Mouse (Mus musculus): Measurements from ENCODE around the gene Exosc5.

Gene Exosc5

DNA sequence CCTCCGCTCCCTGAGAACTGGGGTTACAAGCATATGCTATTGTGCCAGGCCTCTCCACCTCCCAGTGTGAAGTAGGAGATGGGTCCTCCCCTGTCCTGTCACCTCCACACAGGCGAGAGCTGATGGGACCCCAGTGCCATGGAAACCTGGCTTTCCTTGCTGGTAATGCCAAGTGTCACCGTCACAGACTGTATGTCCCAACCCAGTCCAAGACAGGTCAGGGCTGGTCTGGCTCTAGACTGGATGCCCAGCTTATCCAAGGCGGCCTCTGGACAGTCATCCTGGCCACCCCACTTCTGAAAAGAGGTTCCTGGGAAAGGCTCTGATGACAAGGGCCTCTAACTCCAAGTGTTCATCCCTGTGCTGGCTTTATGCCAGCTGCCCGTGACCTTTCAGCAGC is 21.9 kb upstream of the Exosc5 start:
- no peak for DNase-seq

DNA sequence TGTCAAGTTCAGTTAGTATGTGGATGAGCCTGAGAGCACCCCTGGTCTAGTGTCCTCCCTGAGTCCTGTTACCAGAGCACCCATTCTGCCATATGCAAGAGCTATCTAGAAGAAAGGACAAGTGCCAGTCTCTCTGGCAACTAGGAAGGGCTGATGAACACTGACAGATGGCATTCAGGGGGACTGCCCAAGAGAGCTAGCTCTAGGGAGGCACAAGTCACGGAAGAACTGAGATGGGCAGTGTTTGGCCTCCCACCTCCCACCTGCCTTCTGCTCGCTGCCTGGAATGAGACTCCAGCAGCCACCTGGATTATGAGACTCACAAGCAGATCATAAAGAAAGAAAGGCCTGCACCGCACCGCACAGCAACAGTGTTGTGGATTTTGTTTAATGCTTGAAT is 19.2 kb upstream of the Exosc5 start:
- DNase-seq: no peak

DNA sequence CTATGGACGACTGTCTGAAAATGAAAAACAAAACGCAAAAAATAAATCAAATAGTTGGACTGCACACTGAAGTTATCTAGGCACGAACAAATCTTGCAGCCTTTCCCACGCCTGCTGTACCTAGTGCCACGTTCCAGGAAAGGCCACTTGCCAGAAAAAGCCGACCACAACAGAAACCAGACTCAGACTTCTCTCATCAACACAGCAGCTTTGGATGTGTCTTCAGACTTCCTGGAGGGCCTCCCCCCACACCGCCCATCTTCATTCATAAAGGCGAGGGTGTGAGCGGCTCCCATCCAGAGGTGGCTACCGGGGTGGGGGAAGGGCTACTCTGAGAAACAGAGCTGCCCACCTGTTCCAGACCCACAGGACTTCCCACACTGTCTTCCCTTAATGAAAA is 14.8 kb upstream of the Exosc5 start:
- DNase-seq: no peak

DNA sequence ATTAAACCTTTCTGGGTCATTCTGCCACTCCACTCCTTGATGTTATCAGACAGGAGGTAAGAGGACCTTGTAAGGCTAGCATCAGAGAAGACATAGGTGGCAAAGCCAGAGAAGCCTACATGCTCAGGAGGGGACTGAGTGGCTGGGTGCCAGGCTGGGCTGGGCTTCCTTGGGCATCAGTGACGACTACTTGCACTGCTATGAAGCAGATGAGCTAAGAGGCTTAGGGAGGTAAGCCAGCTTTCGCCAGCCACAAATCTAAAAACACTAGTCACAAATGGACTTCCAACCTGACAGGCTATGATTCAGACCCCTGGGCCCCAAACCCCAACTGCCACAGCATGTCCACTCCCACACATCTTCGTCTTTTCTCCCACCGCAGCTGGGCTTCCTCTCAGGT is 14.3 kb upstream of the Exosc5 start:
- DNase-seq: no peak

DNA sequence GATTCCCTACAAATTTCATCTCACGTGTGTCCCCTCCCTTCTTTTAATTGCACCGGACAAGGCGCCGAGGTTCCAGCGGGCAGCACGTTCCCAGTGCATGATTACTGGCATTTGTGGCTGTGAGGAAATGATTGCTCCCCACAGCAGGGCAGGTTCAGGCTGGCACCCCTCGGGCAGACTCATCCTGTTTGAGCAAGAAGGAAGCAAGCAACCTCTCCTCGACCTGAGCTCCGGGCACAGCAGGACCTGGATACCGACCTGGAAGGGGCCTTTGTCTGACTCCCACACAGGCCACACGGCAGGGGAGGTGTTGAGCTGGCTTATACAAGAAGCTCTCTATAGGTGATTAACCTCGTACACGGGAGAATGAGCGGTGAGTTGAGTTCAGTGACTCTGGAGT is 13.9 kb upstream of the Exosc5 start:
- DNase-seq: no peak

DNA sequence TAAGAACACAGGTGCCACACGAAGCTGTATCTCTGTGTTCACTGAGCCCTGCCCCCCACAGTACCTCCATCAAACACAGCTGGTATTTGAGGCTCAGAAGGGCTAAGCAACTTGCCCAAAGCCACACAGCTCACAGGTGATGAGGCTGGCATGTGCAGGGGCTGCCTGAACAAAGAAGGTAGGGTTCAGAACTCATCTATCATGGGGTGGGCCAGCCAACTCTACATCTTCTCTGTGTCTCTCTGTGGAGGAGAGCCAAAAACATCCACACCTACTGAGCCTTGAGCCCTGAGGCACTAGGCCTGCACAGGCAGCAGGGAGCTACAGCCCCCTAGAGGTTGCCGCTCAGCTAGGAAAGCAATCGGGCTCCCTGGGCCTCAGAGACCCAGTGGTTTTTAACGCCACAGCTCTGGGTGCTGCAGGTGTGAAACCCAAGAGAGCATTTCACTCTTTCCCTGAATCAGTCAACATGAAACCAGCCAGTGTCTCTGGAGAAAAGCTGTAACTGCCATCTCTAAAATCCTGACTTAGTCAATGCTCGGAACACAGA is 11.3 kb upstream of the Exosc5 start:
- DNase-seq: no peak

DNA sequence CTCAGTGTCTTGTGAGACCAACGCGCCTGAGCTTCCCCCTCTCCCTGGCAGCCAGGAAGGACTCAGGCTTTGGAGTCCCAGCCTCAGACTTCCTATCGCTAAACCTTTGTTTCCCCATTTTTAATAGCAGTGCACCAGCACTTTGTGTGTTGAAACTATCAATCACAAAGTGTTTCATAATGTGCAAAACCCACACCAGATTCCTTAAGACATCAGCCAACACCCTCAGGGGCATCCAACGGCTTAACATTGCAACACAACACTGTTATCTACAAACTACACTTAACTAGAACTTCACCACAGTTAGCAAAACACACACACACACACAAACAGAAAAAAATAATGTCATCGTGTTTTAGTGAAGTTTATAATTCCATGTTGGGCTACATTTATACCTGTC is 9.1 kb upstream of the Exosc5 start:
- no peak for DNase-seq

DNA sequence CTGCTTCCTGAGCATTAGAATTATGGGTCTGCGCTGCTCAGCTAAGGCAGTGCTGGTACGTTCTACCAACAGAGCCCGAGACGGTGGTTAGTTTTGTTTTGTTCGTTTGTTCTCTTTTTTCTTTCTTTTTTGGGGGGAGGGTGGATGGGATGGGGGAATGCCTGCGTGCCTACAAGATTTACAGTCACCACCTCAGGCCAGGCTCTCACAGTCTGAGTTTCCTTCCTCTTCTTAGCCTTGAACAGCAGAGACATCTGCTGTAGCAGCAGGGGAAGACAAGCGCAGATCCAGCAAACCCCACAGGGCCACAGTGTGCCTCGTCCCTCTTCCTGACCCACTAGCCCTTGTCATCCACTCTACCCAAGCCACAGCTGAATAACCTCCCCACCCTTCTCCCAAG is 7.7 kb upstream of the Exosc5 start:
- no peak for DNase-seq

DNA sequence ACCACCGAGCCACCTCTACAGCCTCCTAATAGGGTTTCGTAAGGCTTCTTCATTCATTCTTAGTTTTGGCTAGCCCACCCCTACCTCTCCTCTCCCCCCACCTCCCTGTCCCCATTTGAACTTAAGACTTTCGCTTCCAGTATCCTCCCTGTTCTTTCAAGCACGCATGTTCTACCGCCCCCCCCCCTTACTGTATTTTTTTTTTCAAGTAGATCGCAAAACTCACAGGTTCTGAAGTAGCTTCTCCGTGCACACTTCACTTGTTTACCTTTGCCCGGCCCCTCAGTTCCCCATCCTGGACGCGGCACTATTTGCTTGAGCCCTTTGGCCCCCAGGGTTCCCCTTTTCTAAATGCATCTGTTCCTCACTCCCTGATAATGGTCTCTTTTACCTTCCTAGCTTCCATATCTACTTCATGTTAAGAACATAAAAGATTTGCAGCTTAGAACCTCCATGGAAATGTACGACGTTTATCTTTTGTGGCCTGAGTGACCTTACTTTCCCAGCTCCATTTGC is 6.7 kb upstream of the Exosc5 start:
- no peak for DNase-seq

DNA sequence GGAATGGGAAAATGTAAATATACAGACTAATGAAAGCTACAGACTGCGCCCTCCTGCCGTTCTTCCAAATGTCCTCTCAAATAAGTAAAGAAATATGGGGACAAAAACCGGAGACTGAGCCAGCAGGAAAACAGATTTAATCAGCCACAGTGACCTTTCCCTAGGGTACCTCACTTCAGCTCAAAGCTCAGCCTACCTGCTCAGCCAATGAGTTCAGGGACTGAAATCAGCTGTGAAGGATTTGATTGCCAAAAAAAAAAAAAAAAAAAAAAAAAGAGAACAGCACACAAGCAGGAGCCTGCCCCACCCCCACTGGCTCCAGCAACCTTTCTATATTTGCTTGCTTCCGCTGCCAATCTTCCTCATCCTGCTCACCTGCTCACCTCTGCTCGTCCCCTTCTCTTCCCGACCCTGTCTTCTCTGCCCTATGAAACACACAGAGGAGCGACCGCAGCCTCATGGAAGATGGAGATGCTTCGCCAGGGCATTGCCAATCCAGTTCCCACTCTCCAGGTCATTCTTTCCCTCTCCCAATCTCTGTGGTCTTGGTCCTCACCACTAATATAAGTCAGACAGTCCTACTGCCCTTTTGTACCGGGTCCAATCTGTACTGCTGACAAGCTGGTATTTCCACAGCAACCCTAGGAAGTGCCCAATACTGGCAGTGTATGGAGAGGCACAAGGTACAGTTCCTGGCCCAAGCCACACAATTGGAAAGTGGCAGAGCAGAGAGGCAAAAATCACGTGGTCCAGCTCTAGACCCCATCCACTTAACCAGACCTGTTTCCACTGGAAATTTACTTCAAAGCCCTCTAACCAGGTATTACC is 3.1 kb upstream of the Exosc5 start:
- no peak for DNase-seq

DNA sequence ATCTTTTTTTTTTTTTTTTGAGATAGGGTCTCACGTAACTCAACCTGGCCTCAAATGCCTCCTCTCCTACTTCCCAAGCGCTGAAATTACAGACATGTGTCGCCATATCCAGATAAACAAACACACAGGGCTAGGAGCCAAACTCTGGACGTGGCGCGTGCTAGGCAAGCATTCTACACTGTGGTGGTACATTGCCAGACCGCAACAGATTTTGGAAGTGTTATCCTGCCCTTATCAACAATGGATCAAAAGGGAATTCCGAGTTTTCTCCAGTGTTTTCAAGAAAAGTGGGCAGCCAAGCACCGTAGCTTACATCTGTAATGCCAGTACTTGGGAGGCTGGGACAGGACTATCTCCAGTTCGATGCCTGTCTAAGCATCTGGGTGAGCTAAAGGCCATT is 1.2 kb upstream of the Exosc5 start:
- DNase-seq: no peak

DNA sequence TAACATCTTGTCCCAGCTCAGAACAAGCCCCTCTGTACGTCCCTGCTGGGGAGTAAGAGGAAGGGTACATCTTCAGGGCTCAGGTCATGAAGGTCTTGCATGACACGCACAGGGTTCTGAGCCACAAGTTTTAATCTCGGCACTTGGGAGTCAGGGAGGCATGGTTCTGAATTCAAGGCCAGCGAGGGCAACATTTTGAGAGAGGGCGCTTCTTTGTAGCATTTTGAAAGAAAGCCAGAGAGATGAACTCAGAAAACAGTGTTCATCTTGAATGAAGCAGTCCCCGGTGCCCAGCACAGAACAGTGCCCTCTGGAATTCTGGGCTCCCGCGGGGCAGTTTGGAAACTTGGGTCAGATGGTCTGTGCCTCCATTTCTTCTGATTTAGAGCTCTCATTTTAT is 7.4 kb downstream of the Exosc5 start:
- no peak for DNase-seq

DNA sequence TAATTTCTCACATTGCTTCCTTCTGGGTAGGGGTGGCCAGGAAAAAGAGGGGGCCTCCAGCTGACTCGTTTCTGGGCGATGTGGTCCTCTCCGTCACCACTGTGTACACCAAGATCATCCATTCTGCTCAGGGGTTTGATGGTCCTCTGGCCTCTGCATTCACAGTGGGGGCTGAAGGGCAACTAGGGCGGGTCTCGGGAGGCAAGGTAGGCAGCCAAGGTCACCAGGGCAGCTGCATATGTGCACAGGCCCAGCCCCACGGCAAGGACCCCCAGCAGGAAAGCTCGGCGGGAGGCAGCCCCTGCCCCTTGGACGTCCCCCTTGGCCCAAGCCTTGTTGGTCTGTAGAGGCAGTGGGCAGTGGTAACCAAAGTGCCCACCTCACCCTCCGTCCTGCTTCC is 10.2 kb downstream of the Exosc5 start:
- DNase-seq: no peak

DNA sequence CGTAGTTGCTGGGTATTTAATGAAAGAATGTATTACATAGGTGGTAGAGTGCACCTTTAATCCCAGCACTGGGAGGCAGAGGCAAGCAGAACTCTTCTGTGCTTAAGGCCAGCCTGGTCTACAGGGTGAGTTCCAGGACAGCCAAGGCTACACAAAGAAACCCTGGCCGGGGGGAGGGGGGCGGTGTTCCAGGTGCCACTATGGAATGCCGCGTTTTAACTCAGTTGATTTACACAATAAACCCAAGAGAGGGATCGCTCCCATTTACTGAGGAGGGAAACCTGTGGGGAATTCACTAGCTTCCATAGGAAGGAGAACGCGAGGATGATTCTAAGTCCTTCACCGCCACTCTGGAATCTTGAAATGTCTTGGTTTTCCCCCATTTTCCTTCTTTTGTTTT is 10.7 kb downstream of the Exosc5 start:
- DNase-seq: no peak

DNA sequence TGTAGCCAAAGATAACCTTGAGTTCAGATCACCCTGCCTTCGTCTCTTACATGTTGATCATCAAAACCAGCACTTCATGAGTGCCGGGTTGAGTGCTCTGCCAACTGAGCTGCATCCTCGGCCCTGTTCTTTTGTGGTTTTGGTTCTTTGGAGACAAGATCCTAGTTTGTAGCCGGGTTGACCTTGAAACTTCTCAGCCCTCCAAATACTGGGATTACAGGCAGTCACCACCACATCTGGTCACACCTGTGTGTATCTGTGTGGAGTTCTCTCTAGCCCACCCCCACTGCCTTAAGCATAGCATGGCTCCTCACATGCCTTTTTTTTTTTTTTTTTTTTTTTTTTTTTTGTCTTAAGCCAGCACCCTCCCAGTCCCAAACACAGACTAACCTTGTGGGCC is 11.1 kb downstream of the Exosc5 start:
- DNase-seq: no peak

DNA sequence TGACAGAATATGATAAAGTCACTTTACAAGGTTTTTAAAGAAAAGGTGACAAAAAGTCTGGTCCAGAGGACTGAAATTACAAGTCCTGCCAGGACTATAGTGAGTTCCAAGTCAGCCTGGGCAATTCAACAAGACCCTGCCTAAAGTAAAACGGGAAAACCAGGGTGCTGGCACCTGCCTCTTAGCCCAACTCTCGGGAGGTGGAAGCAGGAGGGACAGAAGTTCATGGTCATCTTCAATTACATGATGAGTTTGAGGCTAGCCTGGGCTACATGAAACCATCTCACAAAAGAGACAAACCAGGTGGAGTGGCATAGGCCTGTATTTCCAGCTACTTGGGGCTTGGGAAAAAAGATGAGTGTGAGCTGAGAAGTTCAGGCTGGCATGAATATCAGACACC is 12.7 kb downstream of the Exosc5 start:
- DNase-seq: no peak

DNA sequence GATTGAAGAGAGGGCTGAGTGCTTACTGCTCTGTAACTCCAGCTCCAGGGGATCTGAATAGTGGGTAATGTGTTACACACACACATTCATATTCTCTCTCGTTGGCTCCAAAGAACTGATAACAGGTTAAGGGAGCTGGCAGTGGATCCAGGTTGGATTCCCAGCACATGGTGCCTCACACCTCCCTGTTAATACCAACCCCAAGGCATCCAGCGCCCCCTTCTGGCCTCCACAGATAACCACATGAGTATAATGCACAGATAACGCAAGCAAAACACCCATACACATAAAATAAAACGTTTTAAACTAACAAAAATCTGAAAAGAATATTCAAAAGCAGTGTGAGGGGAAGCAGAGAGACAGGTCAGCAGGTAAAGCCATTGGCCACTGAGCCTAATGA is 13.5 kb downstream of the Exosc5 start:
- no peak for DNase-seq

DNA sequence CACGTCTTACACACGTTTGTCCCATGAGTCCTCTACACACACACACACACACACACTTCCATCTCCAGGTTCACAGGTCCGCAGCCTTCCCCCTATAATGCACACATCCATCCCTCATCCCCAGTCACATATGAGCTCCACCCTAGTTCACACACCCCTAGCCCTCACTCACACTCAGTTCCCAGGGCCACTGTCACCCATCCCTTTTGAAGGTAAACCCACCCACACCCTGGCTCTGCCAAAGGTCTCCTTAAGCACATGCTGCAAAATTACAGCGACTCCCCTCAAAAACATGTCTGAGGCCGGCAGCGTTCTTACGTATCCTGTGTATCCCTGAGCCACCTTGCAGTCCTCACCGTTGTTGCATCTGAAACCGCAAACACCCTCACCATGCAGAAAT is 15.3 kb downstream of the Exosc5 start:
- DNase-seq: no peak

DNA sequence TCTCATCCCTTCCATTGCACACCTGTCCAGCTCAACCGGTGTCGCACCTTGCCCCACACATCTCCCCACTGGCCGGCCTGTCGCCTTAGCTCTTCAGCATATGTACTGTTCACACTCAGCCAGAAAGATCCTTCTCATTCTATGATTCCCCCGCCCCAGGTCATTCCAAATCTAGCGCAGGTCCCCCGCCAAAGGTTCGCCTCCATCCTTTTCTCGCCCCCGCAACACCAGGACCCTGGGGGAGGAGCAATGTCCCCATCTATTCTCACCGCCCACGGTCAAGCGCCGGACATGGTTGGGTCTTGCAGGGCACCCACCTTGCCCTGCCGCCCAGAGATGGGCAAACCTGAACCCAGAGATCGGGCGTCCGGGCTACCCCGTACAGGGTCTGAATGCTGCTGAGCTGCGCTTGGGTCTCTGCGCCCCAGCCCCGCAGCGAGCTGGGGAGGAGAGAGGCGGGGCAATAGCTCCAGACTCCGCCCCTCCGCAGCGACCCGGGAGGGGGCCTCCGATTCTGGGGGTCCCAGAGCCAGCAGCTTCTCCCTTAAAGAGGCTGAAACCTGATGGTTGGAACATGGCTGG is 15.8 kb downstream of the Exosc5 start, which contains the start of gene Tmem91:
TSS of gene Tmem91 (minus strand) at position 448 of the 582 bp plus-strand sequence.
- peak; percentile 37 for DNase-seq

DNA sequence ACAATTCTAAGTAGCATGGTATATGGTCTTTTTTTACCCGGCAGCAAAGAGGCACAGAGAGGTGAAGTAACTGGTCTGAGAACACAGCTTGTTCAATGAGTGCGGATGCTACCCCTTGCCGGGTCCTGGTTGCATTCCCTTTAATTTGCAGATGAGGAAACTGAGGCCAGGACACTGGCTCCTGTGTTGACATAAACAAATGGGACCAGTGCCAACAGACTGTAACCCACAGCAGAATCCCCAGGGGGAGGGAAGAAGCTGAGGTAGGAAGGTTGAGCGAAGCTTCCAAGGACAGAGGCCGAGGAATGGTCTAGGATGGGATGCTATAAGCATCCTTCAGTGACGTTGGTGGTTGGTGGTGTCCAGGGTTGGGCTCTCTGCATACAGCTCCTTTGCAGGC is 16.4 kb downstream of the Exosc5 start:
- no peak for DNase-seq

DNA sequence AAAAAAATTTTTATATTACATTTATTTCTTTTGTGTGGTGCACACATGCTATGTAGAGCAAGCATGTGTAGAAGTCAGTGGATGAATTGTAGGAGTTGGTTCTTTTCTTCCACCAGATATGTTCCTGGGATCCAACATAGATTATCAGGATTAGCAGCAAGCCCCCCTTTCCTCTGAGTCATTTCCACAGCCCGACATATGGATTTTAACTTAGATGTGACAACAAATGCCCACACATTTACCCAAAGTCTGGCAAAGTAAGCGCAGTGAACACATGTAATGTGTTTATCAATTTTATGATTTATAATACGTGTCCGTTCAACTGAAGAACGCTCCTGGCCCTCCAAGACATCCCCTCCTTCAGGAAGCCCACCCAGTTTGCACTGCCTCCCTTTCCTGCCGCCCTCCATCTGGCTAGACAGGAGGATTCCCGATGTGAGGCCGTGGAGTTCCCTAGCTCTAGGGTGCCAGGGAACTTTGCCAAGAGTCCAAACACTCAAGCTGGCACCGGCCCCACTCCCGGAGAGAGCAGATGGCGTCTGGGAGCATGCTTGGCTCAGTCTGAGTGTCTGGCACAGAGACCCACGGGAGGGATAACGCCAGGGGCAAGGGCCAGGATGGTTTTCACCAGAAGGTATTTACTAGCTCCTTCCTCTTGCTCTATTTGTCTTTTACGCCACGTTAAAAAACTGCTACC is 17.3 kb downstream of the Exosc5 start:
- peak; percentile 97 for DNase-seq

DNA sequence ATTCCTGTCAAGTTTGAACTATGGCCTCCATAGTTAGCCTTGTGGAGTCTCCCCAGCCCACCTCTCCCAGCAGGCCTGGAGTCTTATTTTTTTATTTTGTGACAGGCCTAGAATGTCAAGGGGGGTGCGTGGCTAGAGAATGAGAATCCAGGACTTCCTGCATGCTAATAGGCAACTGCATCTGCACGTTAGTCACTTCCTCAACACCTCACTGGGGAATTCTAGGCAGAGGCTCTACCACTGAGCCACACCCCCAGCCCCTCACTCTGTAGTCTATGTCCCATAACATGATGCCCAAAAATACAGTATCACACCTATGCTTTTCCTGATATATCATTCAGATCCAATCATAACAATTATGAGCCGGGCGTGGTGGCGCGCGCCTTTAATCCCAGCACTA is 18.0 kb downstream of the Exosc5 start:
- no peak for DNase-seq

DNA sequence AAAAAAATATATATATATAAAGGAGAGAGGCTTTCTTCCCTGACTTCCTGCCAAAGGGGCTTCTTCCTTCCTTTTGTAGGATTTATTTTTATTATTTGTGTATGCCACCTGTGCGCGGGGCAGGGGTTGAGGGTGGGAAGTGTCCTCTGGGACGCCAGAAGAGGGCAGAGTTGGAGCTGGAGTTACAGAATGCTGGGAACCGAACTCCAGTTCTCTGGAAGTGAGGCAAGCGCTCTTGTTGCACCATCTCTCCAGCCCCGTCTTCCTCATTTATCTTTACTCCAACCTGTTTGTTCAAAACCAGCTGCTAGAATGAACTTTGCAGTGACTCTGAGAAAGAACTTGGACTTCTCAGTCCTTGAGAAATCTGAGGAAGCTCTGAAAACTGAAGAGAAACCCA is 21.0 kb downstream of the Exosc5 start:
- no peak for DNase-seq
